Mouse (Mus musculus) forebrain, embryonic 14.5 days (tissue): Measurements from ENCODE around the gene Actl6b. TPM values are rescaled to one million over a fixed set of nuclear protein-coding genes. Genes with fewer than 3 reads are reported as not detected.

Experiments used
- ATAC-seq: fragments of 200-750 bp; cut with Nextera tagmentation; 2 replicates; pipeline ENCODE4 v1.8.0; 2017; ENCODE audit warnings: mild to moderate bottlenecking, moderate library complexity
- DNase-seq: peaks from one replicate; pipeline ENCODE4 v3.0.0-alpha.2; 2015; ENCODE audit warnings: low spot score
- H3K27ac ChIP-seq: fragments of 300-500 bp; sonication (generic); 2 replicates; pipeline ENCODE4 v1.5.1; 2014; ENCODE audit warnings: low read depth, mild to moderate bottlenecking, control low read depth, low read length, moderate library complexity
- H3K27me3 ChIP-seq: fragments of 300-500 bp; sonication (generic); replicated peaks from 2 replicates; pipeline ENCODE4 v1.6.1; 2014; ENCODE audit warnings: low read length, control low read depth, mixed read lengths; ENCODE audit not compliant: control insufficient read depth, insufficient read depth
- H3K36me3 ChIP-seq: fragments of 300-500 bp; sonication (generic); 2 replicates; pipeline ENCODE4 v1.6.1; 2014; ENCODE audit warnings: low read length, control low read depth; ENCODE audit not compliant: control insufficient read depth, insufficient read depth
- H3K4me1 ChIP-seq: fragments of 300-500 bp; sonication (generic); 2 replicates; pipeline ENCODE4 v1.6.1; 2014; ENCODE audit warnings: antibody characterized with exemption, low read length, control low read depth; ENCODE audit not compliant: control insufficient read depth, insufficient read depth
- H3K4me2 ChIP-seq: fragments of 300-500 bp; sonication (generic); 2 replicates; pipeline ENCODE4 v1.6.1; 2014; ENCODE audit warnings: mild to moderate bottlenecking, control low read depth, low read length
- H3K4me3 ChIP-seq: fragments of 300-500 bp; sonication (generic); 2 replicates; pipeline ENCODE4 v1.5.1; 2014; ENCODE audit warnings: low read depth, low read length, control low read depth
- H3K9ac ChIP-seq: fragments of 300-500 bp; sonication (generic); 2 replicates; pipeline ENCODE4 v1.6.1; 2014; ENCODE audit warnings: mild to moderate bottlenecking, low read length, control low read depth, moderate library complexity
- H3K9me3 ChIP-seq: fragments of 300-500 bp; sonication (generic); replicated peaks from 2 replicates; pipeline ENCODE4 v1.6.1; 2016; ENCODE audit warnings: low read length, control low read depth, mixed read lengths; ENCODE audit not compliant: control insufficient read depth
- whole genome bisulfite sequencing: fragments of 180-500 bp; shearing (Covaris S2); extraction: QIAGEN DNeasy Blood & Tissue Kit; methylation state at CpG from one replicate; pipeline ENCODE4 v1.1.7; 2014; 5-methylcytosine and 5-hydroxymethylcytosine counted together
- polyA plus RNA-seq: library from polyadenylated mRNA; unstranded; fragments of >200 nt; fragmentation: Nextera tagmentation; extraction: Ambion mirVana; gene quantifications from 2 replicates; pipeline ENCODE4 v1.2.1, GENCODE M21; 2014

The Actl6b gene
- polyA plus RNA-seq, 1 experiment from 2014 or later: 184 TPM

- peaks cover 5% of the 10 kb centered on the region; the same call in 1 of the 2 replicates for H3K4me1 ChIP-seq
- no peak overlapping the region for H3K4me2 ChIP-seq
- H3K9ac ChIP-seq: no peak overlapping the region
- ATAC-seq: no peak
- H3K4me3 ChIP-seq: no peak overlapping the region
- no peaks in the 10 kb centered on the region for H3K9me3 ChIP-seq
- H3K36me3 ChIP-seq: no peaks in the 10 kb centered on the region
- peak; percentile 56 for DNase-seq
- no peaks in the 10 kb centered on the region for H3K27me3 ChIP-seq
- H3K27ac ChIP-seq: 0 out of 2 replicates have a peak overlapping the region, but pooled peaks have one; percentile 9
- WGBS: 62% methylated on average over 5 of the region's 5 CpGs
Observed at GRCm38 (mm10) chr5:137541768-137542540, 11.4 kb upstream of the Actl6b start.

GRCm38 (mm10) chr5:137544926-137545325, 8.4 kb upstream of the Actl6b start:
- 73% methylated on average over 6 of the region's 6 CpGs for WGBS
- no peak for ATAC-seq
- Histone ChIP-seq H3K4me3 (no peak overlapping the region), H3K9ac (no peak overlapping the region), H3K4me2 (no peak overlapping the region), H3K4me1 (no peaks in the 10 kb centered on the region), H3K27me3 (no peaks in the 10 kb centered on the region), H3K36me3 (no peaks in the 10 kb centered on the region), H3K9me3 (no peaks in the 10 kb centered on the region), H3K27ac (no peak overlapping the region)
- no peak for DNase-seq

GRCm38 (mm10) chr5:137545596-137545995, 7.7 kb upstream of the Actl6b start:
- no peak for ATAC-seq
- Histone ChIP-seq H3K27ac (no peak overlapping the region), H3K27me3 (no peaks in the 10 kb centered on the region), H3K9me3 (no peaks in the 10 kb centered on the region), H3K9ac (no peak overlapping the region), H3K4me1 (no peaks in the 10 kb centered on the region), H3K36me3 (no peaks in the 10 kb centered on the region), H3K4me2 (no peak overlapping the region), H3K4me3 (no peak overlapping the region)
- 73% methylated on average over 4 of the region's 4 CpGs for WGBS
- no peak for DNase-seq

GRCm38 (mm10) chr5:137549840-137550239, 3.5 kb upstream of the Actl6b start:
- Histone ChIP-seq H3K4me1 (peaks cover 7% of the 10 kb centered on the region; the same call in 1 of the 2 replicates), H3K27ac (no peak overlapping the region), H3K27me3 (no peaks in the 10 kb centered on the region), H3K36me3 (no peaks in the 10 kb centered on the region), H3K9ac (no peak overlapping the region), H3K4me2 (no peak overlapping the region), H3K4me3 (no peak overlapping the region), H3K9me3 (no peaks in the 10 kb centered on the region)
- ATAC-seq: no peak
- DNase-seq: no peak
- 88% methylated on average over 2 of the region's 2 CpGs for WGBS

- H3K4me1 ChIP-seq: peaks cover 7% of the 10 kb centered on the region; the same call in 1 of the 2 replicates
- WGBS: 72% methylated on average over 5 of the region's 5 CpGs
- no peaks in the 10 kb centered on the region for H3K27me3 ChIP-seq
- no peak overlapping the region for H3K4me3 ChIP-seq
- no peak overlapping the region for H3K27ac ChIP-seq
- H3K9ac ChIP-seq: no peak overlapping the region
- no peaks in the 10 kb centered on the region for H3K9me3 ChIP-seq
- no peak overlapping the region for H3K4me2 ChIP-seq
- ATAC-seq: no peak
- no peaks in the 10 kb centered on the region for H3K36me3 ChIP-seq
- DNase-seq: no peak
Observed at GRCm38 (mm10) chr5:137551119-137551518, 2.2 kb upstream of the Actl6b start.

GRCm38 (mm10) chr5:137553000-137553399, 317 bp upstream of the Actl6b start:
- H3K4me3 ChIP-seq: peak overlapping the region; percentile 55
- WGBS: 23% methylated on average over 6 of the region's 6 CpGs
- peaks cover 7% of the 10 kb centered on the region; the same call in 1 of the 2 replicates for H3K4me1 ChIP-seq
- peak overlapping the region; percentile 62 for H3K4me2 ChIP-seq
- peak overlapping the region; percentile 54; the same call in 1 of the 2 replicates for H3K27ac ChIP-seq
- H3K9ac ChIP-seq: peak overlapping the region; percentile 69
- H3K9me3 ChIP-seq: no peaks in the 10 kb centered on the region
- no peaks in the 10 kb centered on the region for H3K27me3 ChIP-seq
- no peaks in the 10 kb centered on the region for H3K36me3 ChIP-seq
- ATAC-seq (peak; percentile 42), DNase-seq (no peak)

- H3K36me3 ChIP-seq: no peaks in the 10 kb centered on the region
- 0 out of 2 replicates have a peak overlapping the region, but pooled peaks have one; percentile 54 for H3K27ac ChIP-seq
- H3K4me3 ChIP-seq: peak overlapping the region; percentile 55
- 48% methylated on average over 11 of the region's 11 CpGs for WGBS
- H3K9ac ChIP-seq: peak overlapping the region; percentile 69
- H3K4me1 ChIP-seq: peaks cover 7% of the 10 kb centered on the region; the same call in 1 of the 2 replicates
- no peak for DNase-seq
- ATAC-seq: 0 out of 2 replicates have a peak, but pooled peaks have one; percentile 21
- no peaks in the 10 kb centered on the region for H3K9me3 ChIP-seq
- no peaks in the 10 kb centered on the region for H3K27me3 ChIP-seq
- H3K4me2 ChIP-seq: peak overlapping the region; percentile 62
Observed at GRCm38 (mm10) chr5:137553898-137554297, 581 bp downstream of the Actl6b start.

- H3K4me1 ChIP-seq: no peaks in the 10 kb centered on the region
- no peak overlapping the region for H3K4me2 ChIP-seq
- DNase-seq: peak; percentile 25
- H3K9me3 ChIP-seq: no peaks in the 10 kb centered on the region
- no peaks in the 10 kb centered on the region for H3K27me3 ChIP-seq
- peaks cover 2% of the 10 kb centered on the region; the same call in 1 of the 2 replicates for H3K36me3 ChIP-seq
- no peak for ATAC-seq
- no peak overlapping the region for H3K4me3 ChIP-seq
- no peak overlapping the region for H3K9ac ChIP-seq
- no peak overlapping the region for H3K27ac ChIP-seq
- 23% methylated on average over 6 of the region's 6 CpGs for WGBS
Observed at GRCm38 (mm10) chr5:137561556-137561955, 8.2 kb downstream of the Actl6b start.

GRCm38 (mm10) chr5:137562965-137563364, 9.6 kb downstream of the Actl6b start:
- H3K4me2 ChIP-seq: no peak overlapping the region
- no peak overlapping the region for H3K4me3 ChIP-seq
- H3K9ac ChIP-seq: no peak overlapping the region
- no peaks in the 10 kb centered on the region for H3K9me3 ChIP-seq
- H3K27ac ChIP-seq: no peak overlapping the region
- no peaks in the 10 kb centered on the region for H3K27me3 ChIP-seq
- peaks cover 2% of the 10 kb centered on the region; the same call in 1 of the 2 replicates for H3K36me3 ChIP-seq
- no peaks in the 10 kb centered on the region for H3K4me1 ChIP-seq
- 79% methylated on average over 10 of the region's 10 CpGs for WGBS
- DNase-seq (no peak), ATAC-seq (no peak)
